Mouse (Mus musculus): ENCODE measurements around the gene Chd5. TPM values are rescaled to one million over a fixed set of nuclear protein-coding genes. Genes with fewer than 3 reads are reported as not detected.

The Chd5 gene
- total RNA-seq, 2 experiments from 2014 or later, result 0.17 to 0.18 TPM

DNA sequence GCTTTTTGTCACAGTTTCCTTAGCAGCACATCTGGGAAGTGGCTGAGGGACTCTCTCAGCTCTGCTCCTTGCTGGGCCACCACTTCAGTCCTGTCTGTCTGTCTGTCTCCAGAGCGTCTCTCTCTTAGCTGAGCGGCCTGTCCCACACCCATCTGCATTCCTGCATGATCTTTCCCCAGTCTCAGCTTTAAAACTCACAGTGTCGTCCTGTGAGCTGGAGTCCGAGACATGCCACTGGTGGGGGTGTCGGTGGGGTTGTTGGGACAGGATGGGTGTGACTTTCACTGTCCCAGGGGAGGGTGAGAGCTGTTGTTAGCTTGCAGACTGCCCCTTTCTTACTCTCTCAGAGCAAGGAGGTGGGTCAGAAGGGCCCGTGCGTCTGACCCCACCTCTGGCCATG, 17.2 kb downstream of the Chd5 start:
- DNase-seq, result no peak

DNA sequence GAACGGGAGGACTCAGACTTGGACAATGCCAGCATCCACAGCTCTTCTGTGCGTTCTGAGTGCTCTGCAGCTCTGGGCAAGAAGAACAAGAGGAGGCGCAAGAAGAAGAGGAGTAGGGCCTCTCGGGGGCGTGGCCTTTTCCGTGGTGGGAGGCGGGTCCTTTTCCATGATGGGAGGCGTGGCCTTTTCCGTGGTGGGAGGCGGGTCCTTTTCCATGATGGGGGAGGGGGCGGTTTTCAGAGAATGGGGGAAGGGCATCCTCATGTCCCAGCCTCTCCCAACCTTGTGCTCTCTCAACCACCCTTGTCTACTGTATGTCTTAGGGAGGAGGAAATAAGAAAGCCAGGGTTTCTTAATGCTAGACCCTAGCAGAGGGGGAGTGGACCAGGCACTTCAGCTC, 21.2 kb downstream of the Chd5 start:
- no peak for DNase-seq

DNA sequence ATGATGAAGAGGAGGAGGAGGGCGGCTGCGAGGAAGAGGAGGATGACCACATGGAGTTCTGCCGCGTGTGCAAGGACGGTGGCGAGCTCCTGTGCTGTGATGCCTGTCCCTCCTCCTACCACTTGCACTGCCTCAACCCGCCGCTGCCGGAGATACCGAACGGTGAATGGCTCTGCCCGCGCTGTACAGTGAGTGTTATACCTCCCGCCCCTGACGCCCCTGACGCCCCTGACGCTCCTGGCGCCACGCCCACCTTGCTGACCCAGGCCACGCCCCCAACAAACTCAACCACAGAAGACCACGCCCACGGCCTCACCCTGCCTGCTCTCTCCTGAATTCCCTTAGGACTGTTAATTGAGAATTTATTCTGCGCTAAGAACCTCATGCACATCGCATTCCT, 22.4 kb downstream of the Chd5 start:
- peak; percentile 34 for DNase-seq

DNA sequence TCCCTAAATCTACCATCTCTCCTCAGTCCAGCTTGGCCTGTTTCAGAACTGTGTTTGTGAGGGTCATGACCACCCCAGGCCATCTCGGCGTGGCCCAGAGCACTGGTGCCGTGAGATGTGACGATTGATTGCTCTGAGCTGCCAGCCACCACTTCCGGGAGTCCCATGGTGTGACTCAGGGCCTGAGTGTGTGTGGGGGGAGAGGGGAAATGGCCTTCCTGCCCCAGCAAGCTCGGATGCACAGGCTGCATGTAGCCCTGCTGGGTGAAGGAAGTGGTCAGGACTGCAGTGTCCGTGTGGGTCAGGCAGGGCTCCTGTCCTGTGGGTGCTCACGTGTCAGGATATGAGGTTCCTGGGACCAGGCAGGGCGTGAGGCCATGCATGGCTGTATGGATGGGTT, 23.7 kb downstream of the Chd5 start:
- DNase-seq, result no peak

DNA sequence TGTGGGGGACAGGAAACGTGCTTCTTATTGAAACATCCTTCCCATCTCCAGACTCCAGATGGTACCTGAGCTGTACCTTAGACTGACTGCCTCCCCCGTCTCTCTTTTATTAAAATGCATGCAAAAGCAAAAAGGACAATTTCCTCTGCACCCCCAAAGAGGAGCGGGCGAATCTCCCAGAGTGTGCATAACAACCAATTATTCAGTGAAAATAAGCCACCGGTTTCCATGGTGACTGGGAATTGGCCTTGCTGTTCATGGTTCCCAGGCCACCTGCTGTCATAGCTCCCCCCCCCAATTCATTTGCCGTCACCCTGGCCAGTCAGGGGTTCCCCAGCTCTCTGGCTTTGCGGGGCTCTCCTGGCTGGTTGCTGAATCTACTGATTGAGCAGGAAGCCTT, 26.8 kb downstream of the Chd5 start:
- no peak for DNase-seq

DNA sequence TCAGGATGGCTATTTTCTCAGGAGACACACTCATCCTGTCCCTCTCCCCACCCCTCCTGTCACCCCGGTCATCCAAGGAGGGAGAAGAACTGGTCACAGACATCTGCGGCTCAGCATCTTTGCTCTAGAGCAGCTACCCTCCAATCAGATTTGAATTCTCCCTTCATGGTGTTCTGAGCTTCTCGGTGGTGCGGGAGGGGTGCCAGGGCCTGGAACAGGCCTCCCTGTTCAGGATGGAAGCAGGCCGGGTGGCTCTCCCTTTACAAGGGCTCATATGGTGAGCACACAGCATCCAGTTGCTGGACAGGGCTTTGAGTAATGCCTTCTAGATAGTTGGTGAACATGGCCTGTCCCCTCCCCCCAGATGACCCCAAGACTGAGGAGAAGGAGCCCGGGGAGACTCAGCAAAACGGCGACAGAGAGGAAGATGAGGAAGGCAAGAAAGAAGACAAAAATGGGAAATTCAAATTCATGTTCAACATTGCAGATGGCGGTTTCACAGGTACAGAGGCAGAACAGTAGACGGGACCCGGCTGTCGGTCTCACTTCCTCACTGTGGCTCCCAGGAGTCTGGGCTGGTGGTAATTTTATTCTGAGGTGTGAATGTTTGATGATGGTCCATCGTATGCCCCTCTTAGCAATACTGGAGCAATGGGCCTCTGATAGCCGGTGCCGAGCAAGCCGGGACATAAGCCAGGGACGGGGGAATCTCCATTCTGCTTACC, 44.2 kb downstream of the Chd5 start:
- DNase-seq, result no peak

DNA sequence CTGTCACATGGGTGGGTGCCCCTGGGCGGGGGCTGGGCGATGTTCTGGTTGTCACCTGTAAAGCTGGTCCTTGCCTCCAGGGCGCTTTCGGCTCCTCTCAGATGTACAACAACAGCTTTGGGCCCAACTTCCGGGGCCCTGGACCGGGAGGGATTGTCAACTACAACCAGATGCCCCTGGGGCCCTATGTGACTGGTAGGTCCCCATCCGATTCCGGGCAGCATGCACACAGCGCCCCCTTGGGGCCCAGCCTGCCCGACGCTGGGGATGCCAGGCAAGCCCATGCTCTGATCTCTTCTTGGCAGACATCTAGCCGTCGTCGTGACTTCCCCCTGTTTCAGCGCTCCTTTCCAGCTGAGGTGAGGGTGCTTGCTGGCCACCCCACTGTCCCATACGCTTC, 47.2 kb downstream of the Chd5 start:
- peak; percentile 22 for DNase-seq

DNA sequence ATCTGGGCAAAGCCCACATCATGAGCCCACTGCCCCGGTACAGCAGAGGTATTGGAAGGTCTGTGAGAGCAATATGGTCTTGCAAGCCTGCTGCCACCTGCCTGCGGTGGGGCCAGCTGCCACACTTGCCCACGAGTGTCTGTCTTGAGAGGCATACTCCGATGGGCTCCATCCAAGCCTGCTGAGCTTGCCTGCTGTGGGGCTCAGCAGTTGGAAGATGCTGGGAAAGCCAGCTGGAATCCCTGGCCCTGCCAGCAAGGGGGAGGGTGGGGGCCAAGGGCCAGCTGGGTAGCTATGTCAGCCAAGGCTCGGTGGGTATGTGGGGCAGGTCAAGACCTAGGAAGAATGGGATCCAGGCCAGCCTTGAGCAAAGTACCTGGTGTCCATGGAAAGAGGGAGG, 53.7 kb downstream of the Chd5 start:
- no peak for DNase-seq

DNA sequence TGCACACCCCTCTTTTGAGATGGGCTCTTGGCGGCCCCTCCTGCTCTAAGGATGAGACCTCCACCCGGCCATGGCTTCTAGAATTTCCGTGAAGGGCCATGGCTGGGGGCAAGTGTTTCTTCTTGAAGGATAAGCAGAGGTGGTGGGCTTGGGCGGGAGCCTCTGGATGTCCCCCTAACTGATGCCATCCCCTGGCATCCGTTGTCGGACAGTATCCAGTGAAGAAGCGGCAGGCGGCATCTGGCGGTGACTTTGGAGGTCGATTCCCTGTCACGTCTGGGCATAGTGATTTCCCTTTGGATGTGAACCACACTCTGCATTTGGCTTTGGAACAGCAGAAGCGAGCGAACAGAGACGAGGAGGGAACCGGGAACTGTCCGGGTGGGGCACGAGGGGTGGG, 54.2 kb downstream of the Chd5 start:
- DNase-seq, result no peak

DNA sequence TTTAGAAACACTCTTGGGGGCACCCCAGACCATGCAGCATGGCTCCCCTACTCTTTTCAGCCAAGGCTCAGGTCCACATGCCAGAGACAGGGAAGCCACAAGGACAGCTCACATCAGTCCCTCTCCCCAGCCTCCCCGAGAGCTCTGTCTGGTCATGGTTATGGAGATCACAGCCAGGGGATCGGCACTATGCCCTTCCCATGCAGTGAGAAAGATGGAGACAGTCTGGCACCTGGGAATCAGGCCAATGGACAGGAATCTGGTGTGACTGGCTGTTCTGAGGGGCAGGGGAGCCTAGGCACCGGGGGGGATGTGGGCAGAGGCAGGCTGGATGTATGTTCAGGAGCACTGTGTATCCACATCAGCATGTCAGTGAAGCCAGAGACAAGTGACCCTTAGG, 60.5 kb downstream of the Chd5 start:
- DNase-seq, result no peak

DNA sequence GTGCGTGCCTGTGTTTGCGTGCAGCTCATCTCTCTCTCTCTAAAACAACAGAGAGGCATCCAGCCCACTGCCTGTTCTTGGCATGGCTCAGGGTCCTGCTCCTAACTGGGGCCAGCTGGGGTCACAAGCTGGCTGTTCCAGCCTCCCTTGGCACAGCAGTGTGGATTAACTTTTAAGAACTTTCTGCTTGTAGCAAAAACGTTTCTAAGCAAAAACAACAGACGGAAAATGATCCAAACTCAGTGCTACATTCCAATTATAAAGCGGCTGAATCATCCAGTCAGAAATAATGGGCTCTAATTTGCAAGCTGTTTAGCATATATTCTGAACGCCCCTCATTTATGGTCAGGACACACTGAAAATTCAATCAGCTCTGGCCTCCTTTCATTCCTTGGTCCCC, 66.7 kb downstream of the Chd5 start:
- no peak for DNase-seq

DNA sequence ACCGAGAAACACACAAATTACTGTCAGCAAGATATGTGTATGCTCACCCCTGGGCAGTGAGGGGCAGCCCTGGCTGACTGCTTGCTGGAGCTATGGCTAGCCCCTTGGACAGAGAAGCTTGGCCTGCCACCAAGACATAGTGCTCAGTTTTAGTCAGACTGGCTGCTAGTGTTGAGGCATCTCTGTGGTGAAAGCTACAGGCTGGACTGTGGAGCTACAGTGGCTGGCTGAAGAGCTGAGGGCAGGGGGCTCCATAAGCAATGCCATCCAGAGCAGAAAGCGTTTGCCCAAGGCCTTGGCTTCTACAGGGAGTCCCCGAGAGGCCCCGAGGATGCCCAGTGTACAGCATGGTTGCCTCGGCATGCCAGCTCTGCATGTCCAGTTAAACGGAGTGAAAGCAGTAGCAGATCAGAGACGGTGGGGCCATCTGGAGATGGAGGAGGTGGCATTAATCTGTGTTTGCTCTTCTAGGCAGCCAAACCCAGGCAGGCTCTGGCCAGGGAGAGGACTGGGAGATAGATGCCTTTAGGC, 67.3 kb downstream of the Chd5 start:
- no peak for DNase-seq

DNA sequence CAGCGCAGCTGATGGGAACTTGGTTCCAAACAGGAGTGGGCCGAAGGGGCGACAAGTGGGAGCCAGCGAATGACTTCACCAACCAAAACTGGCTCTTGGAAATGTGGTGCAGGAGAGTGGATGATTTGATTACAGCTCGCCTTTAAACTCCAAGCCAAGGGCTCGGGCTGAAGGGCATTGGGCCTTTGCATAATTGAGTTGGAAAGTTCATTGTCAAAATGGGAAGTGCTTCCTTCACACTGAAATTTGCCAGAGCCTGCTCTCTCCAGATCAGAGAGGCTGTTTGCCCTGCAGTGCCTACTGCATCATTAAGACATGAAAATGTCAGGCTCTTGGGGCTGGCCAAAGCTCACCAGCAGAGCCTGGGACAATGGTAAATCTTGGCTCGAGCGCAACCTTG, 68.1 kb downstream of the Chd5 start:
- DNase-seq, result no peak

DNA sequence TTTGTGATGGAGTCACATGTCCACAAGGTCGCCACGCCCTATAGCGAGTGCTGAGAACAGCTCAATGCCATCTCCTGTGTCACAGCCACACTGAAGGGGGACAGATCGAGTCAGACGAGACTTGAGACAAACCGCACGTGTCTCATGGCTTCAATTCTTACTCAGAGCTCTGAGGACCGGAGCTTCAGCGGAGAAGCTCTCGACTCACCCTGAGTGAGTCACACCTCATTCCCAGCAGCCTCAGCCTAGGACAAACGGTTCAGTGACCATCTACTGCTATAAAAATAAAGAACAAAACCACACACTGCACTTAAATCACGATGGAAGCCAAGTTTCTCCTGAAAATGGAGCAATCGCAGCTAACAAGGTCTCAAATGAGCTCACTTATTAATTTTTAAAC, 72.5 kb downstream of the Chd5 start:
- no peak for DNase-seq

DNA sequence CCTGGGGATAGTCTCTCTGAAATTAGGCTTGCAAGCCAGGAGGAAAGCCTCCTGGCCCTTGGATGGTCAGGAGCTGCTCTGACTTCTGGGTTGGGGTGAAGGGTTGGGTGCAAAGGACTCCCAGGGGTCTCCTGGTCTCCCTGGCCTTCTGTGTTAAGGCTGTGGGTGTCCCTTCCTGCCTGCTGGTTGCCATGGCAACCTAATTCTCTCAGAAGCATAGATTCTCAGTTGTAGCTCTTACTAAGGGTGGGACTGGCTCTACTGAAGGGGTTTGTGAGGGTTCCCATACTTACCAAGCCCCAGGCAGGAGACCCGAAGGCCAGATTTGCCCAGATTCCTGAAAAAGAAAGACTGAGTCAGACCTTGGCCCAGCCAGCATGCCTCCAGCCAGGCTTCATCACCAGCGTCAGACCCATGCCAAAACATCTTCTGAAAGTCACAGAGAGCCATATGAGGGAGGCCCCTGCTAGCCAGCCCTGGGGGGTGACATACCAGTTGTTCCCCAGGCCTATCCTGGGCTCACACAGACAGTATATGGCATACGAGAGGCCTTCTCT, 74.2 kb downstream of the Chd5 start:
- DNase-seq, result no peak

DNA sequence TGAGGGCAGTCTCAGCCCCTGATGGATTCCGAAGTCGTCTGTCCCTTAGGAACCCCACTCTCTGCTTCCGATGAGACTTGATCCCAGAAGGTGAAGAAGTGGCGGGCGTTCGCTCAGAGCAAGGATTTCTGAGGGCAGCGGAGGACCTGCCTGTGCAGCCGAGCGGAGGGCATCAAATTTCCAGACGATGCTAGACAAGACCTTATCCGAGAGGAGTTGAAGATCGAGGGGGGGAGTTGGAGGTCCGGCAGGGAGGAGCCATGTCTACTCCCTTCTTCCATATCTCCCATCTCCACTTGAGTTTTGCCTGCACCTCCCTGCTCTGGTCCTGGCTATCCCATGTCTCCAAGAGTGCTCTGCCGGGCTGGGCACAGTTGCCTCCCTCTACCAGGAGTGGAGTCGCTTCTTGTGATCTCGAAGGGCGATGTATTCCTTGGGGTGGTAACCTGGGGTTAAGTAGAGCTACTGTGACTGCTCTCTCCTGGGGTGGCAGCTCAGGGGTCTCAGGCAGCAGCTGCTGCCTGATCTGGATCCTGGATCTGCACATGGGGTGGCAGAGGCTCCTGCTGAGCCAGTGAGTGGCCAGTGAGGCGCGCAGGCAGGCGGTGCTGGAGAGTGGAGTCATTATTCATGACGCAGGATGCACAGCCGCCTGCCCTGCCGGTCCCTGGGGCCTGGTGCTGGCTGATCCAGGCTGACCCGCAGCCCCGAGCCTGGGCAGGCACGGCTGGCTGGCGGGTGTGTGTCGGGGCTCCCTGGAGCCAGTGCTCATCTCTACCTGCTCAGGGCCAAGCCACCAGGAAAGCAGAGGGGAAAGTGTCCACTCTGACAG, 80.0 kb downstream of the Chd5 start:
- no peak for DNase-seq

DNA sequence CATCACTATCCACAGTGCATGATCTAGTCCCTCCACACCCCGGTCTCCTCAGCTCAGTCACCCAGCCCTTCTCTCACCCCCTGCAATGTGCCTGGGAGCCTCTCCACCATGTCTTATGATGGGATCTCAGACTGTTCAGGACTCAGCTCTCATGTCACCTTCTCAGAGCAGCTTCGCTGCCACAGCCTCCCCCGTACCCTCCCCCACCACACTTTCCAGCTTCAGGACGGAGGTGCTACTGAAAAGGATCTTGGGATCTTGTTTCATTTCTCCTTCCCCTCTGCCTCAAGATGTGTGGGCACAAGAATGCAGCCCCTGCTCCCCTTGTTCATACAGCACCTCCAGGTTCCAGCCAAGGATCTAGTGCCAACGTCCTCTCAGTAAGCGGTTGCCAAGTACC, 85.1 kb downstream of the Chd5 start:
- no peak for DNase-seq

DNA sequence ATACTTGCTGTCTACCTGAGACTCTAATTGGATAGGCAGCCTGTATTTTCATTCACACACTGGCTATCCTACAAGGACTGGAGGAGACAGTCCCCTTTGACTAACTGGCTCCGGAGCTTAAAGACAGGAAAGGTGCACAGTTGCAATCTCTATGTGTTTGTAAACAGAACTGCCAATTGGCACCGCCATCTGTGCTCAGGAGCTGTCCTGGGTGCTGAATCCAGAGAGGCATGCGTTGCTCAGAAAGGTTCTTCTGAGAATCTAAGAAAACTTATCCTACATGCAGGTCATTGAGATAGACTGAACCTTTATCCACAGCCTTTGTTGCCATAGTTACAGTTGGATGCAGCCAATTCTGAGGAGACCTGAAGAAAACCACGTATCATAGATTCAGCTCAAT, 85.9 kb downstream of the Chd5 start:
- DNase-seq, result peak; percentile 70

DNA sequence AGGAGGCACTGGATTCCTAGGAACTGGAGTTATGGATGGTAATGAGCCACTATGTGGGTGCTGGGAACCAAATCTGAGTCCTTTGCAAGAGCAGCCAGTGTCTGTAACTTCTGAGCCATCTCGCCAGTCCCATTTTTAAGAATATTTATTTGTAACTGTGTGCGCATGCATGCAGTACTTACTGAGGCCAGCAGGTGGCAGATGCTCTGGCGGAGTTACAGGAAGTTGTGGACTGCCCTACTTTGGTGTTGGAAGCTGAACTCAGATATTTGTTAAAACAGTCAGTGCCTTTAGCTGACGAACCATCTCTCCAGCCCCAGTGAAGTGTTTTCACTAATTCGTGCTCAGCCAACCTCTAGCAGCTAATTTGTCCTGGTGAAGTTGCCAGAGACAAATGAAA, 86.5 kb downstream of the Chd5 start:
- peak; percentile 33 for DNase-seq

DNA sequence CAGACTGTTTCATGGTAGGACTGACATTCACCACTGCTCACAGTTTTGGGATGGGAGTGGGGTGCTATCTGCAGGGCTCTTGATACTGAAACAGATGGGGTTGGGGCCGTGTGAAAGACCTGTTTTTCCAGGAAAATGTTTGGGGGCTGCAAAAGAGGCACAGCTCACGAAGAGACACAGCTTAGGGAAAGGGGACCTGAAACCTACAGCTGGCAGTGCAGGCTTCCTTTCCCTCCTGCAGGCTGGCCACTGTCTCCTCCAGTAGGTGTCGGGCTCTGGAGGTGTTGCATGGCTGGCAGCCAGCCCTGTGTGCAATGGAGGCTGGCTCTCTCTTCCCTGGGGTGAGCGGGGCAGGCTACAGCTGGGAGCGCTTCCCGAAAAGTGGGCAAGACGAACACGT, 89.8 kb downstream of the Chd5 start:
- no peak for DNase-seq

DNA sequence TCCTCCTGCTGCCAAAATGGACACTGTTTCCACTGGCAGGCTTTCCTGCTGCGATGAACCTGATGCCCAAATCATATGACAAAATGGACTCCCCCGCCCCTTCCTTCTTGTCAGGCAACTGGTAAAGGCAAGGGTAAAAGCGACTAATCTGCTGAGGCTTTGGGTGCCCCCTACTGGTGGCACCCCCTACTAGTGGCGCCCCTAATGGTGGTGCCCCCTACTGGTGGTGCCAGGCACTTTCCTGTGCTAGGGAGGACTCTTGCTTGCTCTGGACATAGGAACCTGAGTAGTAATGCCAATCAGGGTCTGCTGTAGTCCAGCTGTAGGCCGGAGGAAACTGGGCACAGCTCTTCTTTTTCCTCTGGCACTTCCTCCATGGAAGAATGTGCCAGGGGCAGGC, 93.9 kb downstream of the Chd5 start:
- peak; percentile 40 for DNase-seq

DNA sequence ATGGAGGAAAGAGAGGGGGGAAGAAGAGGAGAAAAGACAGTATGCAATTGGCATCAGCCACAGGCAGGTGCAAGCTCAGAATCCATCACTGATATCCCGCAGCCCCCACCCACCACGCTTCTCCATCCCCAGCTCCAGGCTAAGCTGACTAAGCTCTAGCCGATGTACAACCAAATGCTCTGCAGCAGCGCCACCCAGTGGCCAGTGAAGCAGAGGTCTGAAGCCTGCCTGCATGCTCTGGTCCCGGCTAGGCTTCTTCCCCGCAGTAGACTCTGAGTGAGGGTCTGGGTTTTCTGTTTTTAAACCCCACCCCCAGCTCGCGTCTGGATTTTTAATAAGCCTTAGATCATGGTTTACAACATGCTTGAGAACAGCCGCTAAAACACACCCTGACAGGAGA, 96.4 kb downstream of the Chd5 start:
- DNase-seq, result peak; percentile 95

DNA sequence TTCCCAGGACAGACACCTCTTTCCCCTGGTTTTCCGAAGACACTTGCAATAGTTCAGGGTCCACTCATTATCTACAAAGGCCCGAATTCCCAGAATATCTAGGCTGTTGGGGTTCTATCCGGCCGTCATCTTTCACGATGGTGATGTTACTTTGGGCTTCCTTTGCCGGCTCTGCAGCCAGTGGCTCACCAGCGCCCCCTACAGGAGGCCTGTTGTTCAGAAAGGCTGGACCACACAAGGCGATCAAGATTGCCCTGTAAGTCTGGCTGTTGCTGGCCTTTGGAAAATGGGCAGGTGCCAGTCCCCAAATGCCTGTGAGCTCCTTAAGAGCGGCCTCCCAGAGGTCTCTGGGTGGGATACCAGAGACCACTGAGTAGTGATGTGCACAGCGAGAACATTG, 96.8 kb downstream of the Chd5 start:
- DNase-seq, result peak; percentile 84

All from heart, postnatal 4 days (tissue).